8 mouse cellular contexts compared by ENCODE assay signal in genomic region chr2:33486866-33487265, GRCm38 (mm10). TPM values are rescaled to one million over a fixed set of nuclear protein-coding genes. Genes with fewer than 3 reads are reported as not detected.
A peak's percentile ranks its signal among the peaks of the same experiment; 100 is the strongest.
DNase-seq lines count a peak whose midpoint lies in the region; TF ChIP-seq lines count a peak whose summit lies in the region.

No protein-coding gene starts in this region.

- TF ChIP-seq POLR2A in lung, adult 2 months (IDR thresholded peaks at IDR 0.05; ENCODE audit: borderline replicate concordance, extremely low read depth, low read depth, low read length) = no peak

- TF ChIP-seq CTCF in lung, adult 2 months (IDR thresholded peaks at IDR 0.05; ENCODE audit: insufficient read depth, low read length) = peak; percentile 91

- 10% methylated on average over 9 of the region's 9 CpGs for WGBS in lung, adult 2 months

- DNase-seq in A20 (ENCODE audit: low read depth, low spot score) (peak; percentile 59), ZHBTc4 (ENCODE audit: low read depth, low spot score) (peak; percentile 84)
- peak; percentile 73 for DNase-seq in embryo, embryonic 10 days (ENCODE audit: low spot score)
- DNase-seq in gastrocnemius, postnatal 4 days (ENCODE audit: low spot score in 2 of 2) = peak; percentile 55 to 73
- peak; percentile 86 for DNase-seq in kidney, postnatal 4 days
- peak; percentile 75 for DNase-seq in lung, adult 2 months
- peak; percentile 34 for DNase-seq in retina, adult 2 months (ENCODE audit: low read depth, low spot score)
- DNase-seq in thymus, postnatal 4 days = peak; percentile 86

- H3K4me1 ChIP-seq in lung, adult 2 months (ENCODE audit: control insufficient read depth, insufficient read depth, low read length) = no peaks in the 10 kb centered on the region

- H3K4me3 ChIP-seq in lung, adult 2 months (replicated peaks; ENCODE audit: extremely low read depth, low read depth, low read length) = no peak overlapping the region

RNA-seq across cellular contexts. Expression of gene Zbtb43, which starts 18.5 kb away (rescaled TPM):
- total RNA-seq in gastrocnemius, postnatal 4 days (2021) = 10 to 100 TPM; 15.7 to 18.1 TPM
- polyA plus RNA-seq in lung, adult 2 months (2012; rRNA removed) = 6.8 and 9.9 TPM in 2 replicates

RNA-seq across cellular contexts. Expression of gene Zbtb34, which starts 55.7 kb away (rescaled TPM):
- total RNA-seq in gastrocnemius, postnatal 4 days (2021) = 10 to 100 TPM; 17.3 to 18.4 TPM
- polyA plus RNA-seq in lung, adult 2 months (2012; rRNA removed) = 13.4 and 16.4 TPM in 2 replicates

Comparison
In these comparisons a context has a peak if more than half of its experiments do, and no peak if none do; other contexts are left out.
1. DNase-seq: peak in every context shown above with its lines; median percentile 86 in kidney, postnatal 4 days; 86 in thymus, postnatal 4 days; 84 in ZHBTc4; 75 in lung, adult 2 months; 73 in embryo, embryonic 10 days; 64 in gastrocnemius, postnatal 4 days; 59 in A20; 34 in retina, adult 2 months.